Mouse (Mus musculus) embryo, embryonic 11 days (tissue): ENCODE results near the gene Pcca.
A peak's percentile ranks its signal among the peaks of the same experiment; 100 is the strongest.

ENCODE experiments used
- DNase-seq: peaks from one replicate; pipeline ENCODE4 v3.0.0-alpha.2; 2015

The Pcca gene

GRCm38 (mm10) chr14:122865462-122866129, 331.5 kb downstream of the Pcca start:
- DNase-seq = no peak

- no peak for DNase-seq
Observed at GRCm38 (mm10) chr14:122867531-122868285, 333.6 kb downstream of the Pcca start.

- DNase-seq = no peak
Observed at GRCm38 (mm10) chr14:122869831-122870230, 335.7 kb downstream of the Pcca start.

- no peak for DNase-seq
Observed at GRCm38 (mm10) chr14:122871841-122872580, 337.9 kb downstream of the Pcca start.

GRCm38 (mm10) chr14:122872612-122873011, 338.5 kb downstream of the Pcca start:
- DNase-seq = no peak

GRCm38 (mm10) chr14:122875056-122875455, 340.9 kb downstream of the Pcca start:
- DNase-seq = no peak

- no peak for DNase-seq
Observed at GRCm38 (mm10) chr14:122875636-122876035, 341.5 kb downstream of the Pcca start.

- peak; percentile 86 for DNase-seq
Observed at GRCm38 (mm10) chr14:122876163-122876562, 342.0 kb downstream of the Pcca start.

GRCm38 (mm10) chr14:122876723-122877122, 342.6 kb downstream of the Pcca start:
- DNase-seq = no peak

GRCm38 (mm10) chr14:122877787-122878186, 343.7 kb downstream of the Pcca start:
- no peak for DNase-seq

GRCm38 (mm10) chr14:122880291-122880690, 346.2 kb downstream of the Pcca start:
- DNase-seq = no peak

GRCm38 (mm10) chr14:122881699-122882098, 347.6 kb downstream of the Pcca start:
- no peak for DNase-seq

GRCm38 (mm10) chr14:122882201-122882639, 348.1 kb downstream of the Pcca start:
- DNase-seq = no peak

- no peak for DNase-seq
Observed at GRCm38 (mm10) chr14:122882795-122883409, 348.8 kb downstream of the Pcca start.

GRCm38 (mm10) chr14:122883410-122883806, 349.3 kb downstream of the Pcca start:
- no peak for DNase-seq

- DNase-seq = no peak
Observed at GRCm38 (mm10) chr14:122883821-122884584, 349.9 kb downstream of the Pcca start.

GRCm38 (mm10) chr14:122885893-122886292, 351.8 kb downstream of the Pcca start:
- no peak for DNase-seq

- DNase-seq = no peak
Observed at GRCm38 (mm10) chr14:122887278-122887677, 353.2 kb downstream of the Pcca start.

GRCm38 (mm10) chr14:122887702-122888479, 353.8 kb downstream of the Pcca start:
- no peak for DNase-seq

- DNase-seq = no peak
Observed at GRCm38 (mm10) chr14:122888480-122888872, 354.4 kb downstream of the Pcca start.

- no peak for DNase-seq
Observed at GRCm38 (mm10) chr14:122891470-122891968, 357.4 kb downstream of the Pcca start.
